Mouse (Mus musculus): ENCODE results near the gene Raf1.

DNA sequence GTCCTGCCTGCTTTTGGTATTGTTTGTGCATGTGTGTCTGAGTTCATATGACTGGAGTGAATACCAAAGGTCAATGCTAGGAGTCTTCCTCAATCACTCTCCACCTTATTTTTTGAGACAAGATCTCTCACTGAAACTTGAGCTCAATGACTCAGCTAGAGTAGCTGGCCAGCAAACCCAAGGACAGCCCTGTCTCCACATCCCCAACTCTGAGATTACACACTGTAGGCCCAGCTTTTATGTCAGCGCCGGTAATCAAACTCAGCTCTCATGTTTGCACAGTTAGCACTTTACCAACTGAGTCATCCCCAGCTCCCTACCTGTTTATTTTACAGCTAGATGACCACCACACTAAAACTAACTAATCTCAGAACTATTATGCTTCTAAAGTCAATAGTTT lies 42.4 kb downstream of the Raf1 start:
- TF ChIP-seq POLR2A (IDR thresholded peaks at IDR 0.05; ENCODE audit: control insufficient read depth, extremely low read depth, insufficient read depth, low read length, poor library complexity) (no peak), CTCF (IDR thresholded peaks at IDR 0.05; ENCODE audit: borderline replicate concordance, control insufficient read depth, extremely low read depth, insufficient read depth, low read length, poor library complexity) (no peak)

Measured in thymus, adult 2 months (tissue).